Comparison of ENCODE assay signal across 13 mouse cellular contexts in genomic region chr4:128716731-128717130, GRCm38 (mm10). TPM values are rescaled to one million over a fixed set of nuclear protein-coding genes. Genes with fewer than 3 reads are reported as not detected.
DNase-seq lines count a peak whose midpoint lies in the region; ATAC-seq lines count a peak whose summit lies in the region.
"Had no signal": no experiment of that assay in that cellular context is flagged by ENCODE, and none has a peak within 500 bp of the region (broad histone marks: within the 10 kb centered on the region; RNA-seq: fewer than 3 reads in every experiment).

No protein-coding gene starts in this region.

- H3K9ac ChIP-seq in neural tube, embryonic 11.5 days (ENCODE audit: low read length) = peak overlapping the region; percentile 55
- peak overlapping the region; percentile 55 for H3K9ac ChIP-seq in hindbrain, embryonic 11.5 days (ENCODE audit: low read depth, low read length)
- no peak overlapping the region; the same call in 1 of the 2 replicates for H3K9ac ChIP-seq in midbrain, embryonic 13.5 days (replicated peaks)
- H3K9ac ChIP-seq: liver, embryonic 13.5 days had no signal

- no peaks in the 10 kb centered on the region for H3K27me3 ChIP-seq in neural tube, embryonic 11.5 days (ENCODE audit: control insufficient read depth, insufficient read depth, low read length)
- no peaks in the 10 kb centered on the region for H3K27me3 ChIP-seq in hindbrain, embryonic 11.5 days (ENCODE audit: control insufficient read depth, insufficient read depth, low read length)
- H3K27me3 ChIP-seq in midbrain, embryonic 13.5 days = no peaks in the 10 kb centered on the region
- H3K27me3 ChIP-seq: liver, embryonic 13.5 days had no signal

- H3K4me2 ChIP-seq in neural tube, embryonic 11.5 days (ENCODE audit: low read depth) = no peak overlapping the region; the same call in 1 of the 2 replicates
- H3K4me2 ChIP-seq in hindbrain, embryonic 11.5 days (replicated peaks; ENCODE audit: low read depth, low read length) = no peak overlapping the region
- 0 out of 2 replicates have a peak overlapping the region, but pooled peaks have one; percentile 45 for H3K4me2 ChIP-seq in midbrain, embryonic 13.5 days (replicated peaks)

- H3K9me3 ChIP-seq in neural tube, embryonic 11.5 days (ENCODE audit: control insufficient read depth, low read length) = no peaks in the 10 kb centered on the region
- no peaks in the 10 kb centered on the region for H3K9me3 ChIP-seq in hindbrain, embryonic 11.5 days (ENCODE audit: control insufficient read depth, low read length)
- H3K9me3 ChIP-seq in midbrain, embryonic 13.5 days = no peaks in the 10 kb centered on the region
- H3K9me3 ChIP-seq: liver, embryonic 13.5 days had no signal

- H3K4me1 ChIP-seq in neural tube, embryonic 11.5 days (ENCODE audit: control insufficient read depth, insufficient read depth, low read length) = peaks cover 60% of the 10 kb centered on the region
- H3K4me1 ChIP-seq in hindbrain, embryonic 11.5 days (replicated peaks; ENCODE audit: control insufficient read depth, insufficient read depth, low read length) = peaks cover 40% of the 10 kb centered on the region
- peaks cover 95% of the 10 kb centered on the region for H3K4me1 ChIP-seq in midbrain, embryonic 13.5 days (replicated peaks)

- H3K4me3 ChIP-seq in neural tube, embryonic 11.5 days (ENCODE audit: low read depth, low read length) = no peak overlapping the region
- no peak overlapping the region for H3K4me3 ChIP-seq in hindbrain, embryonic 11.5 days (ENCODE audit: low read depth, low read length)
- no peak overlapping the region for H3K4me3 ChIP-seq in midbrain, embryonic 13.5 days (replicated peaks)
- H3K4me3 ChIP-seq: liver, embryonic 13.5 days had no signal

- H3K36me3 ChIP-seq in neural tube, embryonic 11.5 days (ENCODE audit: control insufficient read depth, insufficient read depth, low read length) = no peaks in the 10 kb centered on the region; the same call in 1 of the 2 replicates
- H3K36me3 ChIP-seq in hindbrain, embryonic 11.5 days (ENCODE audit: control insufficient read depth, insufficient read depth, low read length) = no peaks in the 10 kb centered on the region
- H3K36me3 ChIP-seq in midbrain, embryonic 13.5 days = no peaks in the 10 kb centered on the region
- H3K36me3 ChIP-seq: liver, embryonic 13.5 days had no signal

- no peak for DNase-seq in neural tube, embryonic 11.5 days (ENCODE audit: low spot score)
- no peak for DNase-seq in neural tube, embryonic 10.5 days (ENCODE audit: extremely low spot score, low spot score)
- no peak for DNase-seq in hindbrain, embryonic 11.5 days (ENCODE audit: low spot score)
- DNase-seq in Muller cell, postnatal 12 days (ENCODE audit: inconsistent ontology term) = no peak
- no peak for DNase-seq in layer of hippocampus, postnatal 25 days (ENCODE audit: extremely low spot score in 1 of 2, low spot score in 1 of 2)
- DNase-seq: adrenal gland, adult 2 months; cerebellum, adult 18-20 months; kidney, postnatal 10 days; liver, embryonic 13.5 days; right cerebral cortex, postnatal 4 days; thymus, postnatal 14 days had no signal

- no peak for ATAC-seq in neural tube, embryonic 11.5 days (ENCODE audit: insufficient read depth, low FRiP score, low TSS enrichment)
- ATAC-seq in hindbrain, embryonic 11.5 days (ENCODE audit: low FRiP score) = no peak
- no peak for ATAC-seq in midbrain, embryonic 13.5 days
- no peak for ATAC-seq in megakaryocyte, adult 5-6 weeks (ENCODE audit: poor library complexity, severe bottlenecking)

- H3K27ac ChIP-seq in neural tube, embryonic 11.5 days (ENCODE audit: low read depth, low read length) = peak overlapping the region; percentile 99
- peak overlapping the region; percentile 99 for H3K27ac ChIP-seq in hindbrain, embryonic 11.5 days (ENCODE audit: low read depth, low read length)
- peak overlapping the region; percentile 99 for H3K27ac ChIP-seq in midbrain, embryonic 13.5 days
- H3K27ac ChIP-seq: liver, embryonic 13.5 days had no signal

- WGBS in neural tube, embryonic 11.5 days = 48% methylated on average over 9 of the region's 9 CpGs
- 48% methylated on average over 9 of the region's 9 CpGs for WGBS in hindbrain, embryonic 11.5 days
- 22% methylated on average over 9 of the region's 9 CpGs for WGBS in midbrain, embryonic 13.5 days

RNA-seq across cellular contexts. Expression of gene A3galt2, which starts 38.4 kb away (rescaled TPM):
- 0.33 and 0.45 TPM in 2 replicates for polyA plus RNA-seq in neural tube, embryonic 11.5 days (2014; fragmentation: Nextera tagmentation; extraction: Ambion mirVana)
- 0.42 and 0.51 TPM in 2 replicates for polyA plus RNA-seq in hindbrain, embryonic 11.5 days (2014; fragmentation: Nextera tagmentation; extraction: Ambion mirVana)
- polyA plus RNA-seq in midbrain, embryonic 13.5 days (2015; fragmentation: Nextera tagmentation; extraction: Ambion mirVana) = 0.23 and 0.58 TPM in 2 replicates
- 0.09 and 0.21 TPM in 2 replicates for total RNA-seq in megakaryocyte, adult 5-6 weeks (2015)
- total RNA-seq in megakaryocyte, adult 5-6 weeks (2017) = 0.11 TPM in 1 of 2 replicates, not detected in the other
- total RNA-seq in layer of hippocampus, postnatal 25 days (2021) = under 1 TPM; 0.12 to 0.14 TPM
- polyA plus RNA-seq: liver, embryonic 13.5 days had no signal
